In the genomic region with DNA sequence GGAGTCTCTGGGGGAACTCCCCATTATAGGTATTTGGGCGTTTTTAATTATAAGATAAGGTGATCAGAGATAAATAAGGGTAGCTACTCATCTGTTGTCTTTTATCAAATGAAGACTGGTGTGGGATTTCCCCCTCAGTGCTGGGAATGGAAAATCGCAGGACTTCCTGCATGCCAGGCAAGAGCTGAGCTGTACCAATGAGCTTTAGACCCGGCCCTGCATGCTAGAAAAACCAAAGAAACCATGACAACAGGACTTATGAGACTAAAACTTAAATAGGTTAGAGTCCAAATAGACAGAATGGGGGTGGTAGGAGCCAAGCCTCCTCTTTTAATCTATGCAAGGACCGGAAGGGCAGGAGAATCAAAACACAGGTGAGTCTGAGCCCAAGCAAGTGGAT, we compare ENCODE assay signal across 31 mouse cellular contexts.
A peak's percentile ranks its signal among the peaks of the same experiment; 100 is the strongest.
DNase-seq lines count a peak whose midpoint lies in the region; ATAC-seq lines count a peak whose summit lies in the region.
"Had no signal": no experiment of that assay in that cellular context is flagged by ENCODE, and none has a peak within 500 bp of the region (broad histone marks: within the 10 kb centered on the region; RNA-seq: fewer than 3 reads in every experiment).

No protein-coding gene starts in this region.

- H3K9ac ChIP-seq in forebrain, embryonic 11.5 days (ENCODE audit: low read length), result no peak overlapping the region
- H3K9ac ChIP-seq in forebrain, embryonic 13.5 days, result no peak overlapping the region
- H3K9ac ChIP-seq: embryonic facial prominence, embryonic 13.5 days; forebrain, postnatal 0 days; heart, embryonic 12.5 days; heart, embryonic 15.5 days; hindbrain, embryonic 14.5 days; intestine, embryonic 15.5 days had no signal

- H3K27ac ChIP-seq in forebrain, embryonic 11.5 days (ENCODE audit: low read depth, low read length), result no peak overlapping the region
- no peak overlapping the region for H3K27ac ChIP-seq in forebrain, embryonic 13.5 days
- H3K27ac ChIP-seq: embryonic facial prominence, embryonic 10.5 days; embryonic facial prominence, embryonic 13.5 days; gastrocnemius, adult 2 months; heart, embryonic 15.5 days; hindbrain, embryonic 14.5 days; hindbrain, postnatal 0 days; intestine, embryonic 15.5 days had no signal

- no peaks in the 10 kb centered on the region for H3K9me3 ChIP-seq in forebrain, embryonic 11.5 days (ENCODE audit: control insufficient read depth, low read length)
- H3K9me3 ChIP-seq in forebrain, embryonic 13.5 days (replicated peaks), result no peaks in the 10 kb centered on the region
- H3K9me3 ChIP-seq: embryonic facial prominence, embryonic 10.5 days; embryonic facial prominence, embryonic 13.5 days; G1E; heart, embryonic 12.5 days; heart, embryonic 15.5 days; intestine, embryonic 15.5 days had no signal

- H3K4me1 ChIP-seq in forebrain, embryonic 11.5 days (replicated peaks; ENCODE audit: control insufficient read depth, insufficient read depth, low read length), result no peaks in the 10 kb centered on the region
- H3K4me1 ChIP-seq in forebrain, embryonic 13.5 days, result no peaks in the 10 kb centered on the region
- H3K4me1 ChIP-seq: intestine, embryonic 15.5 days had no signal

- no peaks in the 10 kb centered on the region for H3K27me3 ChIP-seq in forebrain, embryonic 11.5 days (ENCODE audit: control insufficient read depth, insufficient read depth, low read length)
- H3K27me3 ChIP-seq in forebrain, embryonic 13.5 days, result no peaks in the 10 kb centered on the region
- H3K27me3 ChIP-seq: embryonic facial prominence, embryonic 13.5 days; heart, embryonic 12.5 days; heart, embryonic 15.5 days; intestine, embryonic 15.5 days; Patski had no signal

- H3K4me3 ChIP-seq in forebrain, embryonic 11.5 days (ENCODE audit: low read depth, low read length), result no peak overlapping the region
- no peak overlapping the region for H3K4me3 ChIP-seq in forebrain, embryonic 13.5 days
- H3K4me3 ChIP-seq: embryonic facial prominence, embryonic 10.5 days; embryonic facial prominence, embryonic 13.5 days; erythroblast, embryonic 14.5 days; gastrocnemius, adult 2 months; heart, embryonic 12.5 days; heart, embryonic 15.5 days; intestine, embryonic 15.5 days had no signal

- no peaks in the 10 kb centered on the region for H3K36me3 ChIP-seq in forebrain, embryonic 11.5 days (ENCODE audit: control insufficient read depth, insufficient read depth, low read length)
- no peaks in the 10 kb centered on the region for H3K36me3 ChIP-seq in forebrain, embryonic 13.5 days (ENCODE audit: poor library complexity, severe bottlenecking)
- H3K36me3 ChIP-seq: embryonic facial prominence, embryonic 10.5 days; embryonic facial prominence, embryonic 13.5 days; G1E; heart, embryonic 12.5 days; heart, embryonic 15.5 days; intestine, embryonic 15.5 days had no signal

- 86% methylated on average over 4 of the region's 4 CpGs for WGBS in forebrain, embryonic 11.5 days
- 79% methylated on average over 4 of the region's 4 CpGs for WGBS in forebrain, embryonic 13.5 days

- no peak overlapping the region for H3K4me2 ChIP-seq in forebrain, embryonic 11.5 days (ENCODE audit: low read depth, low read length, severe bottlenecking)
- H3K4me2 ChIP-seq in forebrain, embryonic 13.5 days, result no peak overlapping the region
- H3K4me2 ChIP-seq: embryonic facial prominence, embryonic 13.5 days; heart, embryonic 12.5 days; heart, embryonic 15.5 days; hindbrain, embryonic 14.5 days; intestine, embryonic 15.5 days had no signal

- ATAC-seq in forebrain, embryonic 11.5 days (replicated peaks; ENCODE audit: low FRiP score), result no peak
- ATAC-seq in forebrain, embryonic 13.5 days, result no peak
- peak; percentile 97 for ATAC-seq in CD4-positive, CD25-positive, alpha-beta regulatory T cell, adult 4 months
- ATAC-seq: forebrain, embryonic 14.5 days; forebrain, postnatal 0 days; hindbrain, postnatal 0 days; intestine, embryonic 15.5 days; Patski had no signal

- DNase-seq in forebrain, embryonic 11.5 days (ENCODE audit: low spot score), result peak; percentile 10
- DNase-seq in induced T-regulatory cell, adult 2 months (ENCODE audit: low read depth), result peak; percentile 55
- DNase-seq in cerebellum, adult 18-20 months, result no peak
- no peak for DNase-seq in c-Kit-positive CD71-positive TER-119-positive erythroid progenitor cells, embryonic 14.5 days (ENCODE audit: low spot score)
- DNase-seq: adrenal gland, adult 8-10 months; adrenal gland, postnatal 25 days; cerebellum, adult 2 months; cerebellum, adult 9-11 months; cerebellum, postnatal 25 days; embryo, embryonic 11 days; forebrain, postnatal 0 days; gastrocnemius, adult 2 months; gastrocnemius, postnatal 14 days; heart, adult 18-20 months; heart, postnatal 14 days; heart, postnatal 4 days; kidney, adult 11 months; kidney, adult 8-10 months had no signal

Comparison
In these comparisons a context has a peak if more than half of its experiments do, and no peak if none do; other contexts are left out.
1. DNase-seq: peak in forebrain, embryonic 11.5 days (single experiment) and induced T-regulatory cell, adult 2 months (single experiment); none in cerebellum, adult 18-20 months (0 of 2) and c-Kit-positive CD71-positive TER-119-positive erythroid progenitor cells, embryonic 14.5 days (single experiment).